Mouse (Mus musculus) hematopoietic multipotent progenitor cell, adult 10-12 weeks (in vitro differentiated cells): ENCODE results near the gene Alkbh8. TPM values are rescaled to one million over a fixed set of nuclear protein-coding genes. Genes with fewer than 3 reads are reported as not detected.

ENCODE experiments used
- polyA plus RNA-seq: library from polyadenylated mRNA; stranded (reverse); fragments of >175 nt; gene quantifications from 2 replicates; pipeline ENCODE4 v1.2.3, GENCODE M21; 2012; ENCODE audit warnings: low replicate concordance

Gene Alkbh8
- polyA plus RNA-seq: 0.29 and 1.1 TPM in 2 replicates

GRCm38 (mm10) chr9:3334962-3335767 is at the start of gene Alkbh8:
Alkbh8 (plus strand) TSS chr9:3335140.

GRCm38 (mm10) chr9:3403251-3404208 is 68.6 kb downstream of the Alkbh8 start, which contains the start of gene Cwf19l2:
Cwf19l2 (plus strand) TSS chr9:3403592.

Other genes starting within 250 kb of the Alkbh8 start
- 0.60 and 4.0 TPM in 2 replicates for gene Cwf19l2, start 68.5 kb downstream of the Alkbh8 start, polyA plus RNA-seq
- not detected in 2 replicates for gene Gucy1a2, start 197.6 kb downstream of the Alkbh8 start, polyA plus RNA-seq